Mouse (Mus musculus): ENCODE measurements at regions not wholly inside any gene's neighbourhood (a gene's known extent, or its start where the extent isn't known, plus 50 kb on each side); places are given as distances from the start of the nearest gene placed in this dataset.

- DNase-seq (ENCODE audit: low read depth, low spot score), result no peak
Measured at GRCm38 (mm10) chr11:64139483-64139882, 60.2 kb upstream of the Cox10 start.

GRCm38 (mm10) chr11:64138934-64139333 is 59.7 kb upstream of the Cox10 start:
- no peak for DNase-seq (ENCODE audit: low read depth, low spot score)

GRCm38 (mm10) chr11:64135766-64136165 is 56.5 kb upstream of the Cox10 start:
- DNase-seq (ENCODE audit: low read depth, low spot score), result no peak

GRCm38 (mm10) chr11:64135308-64135591 is 56.0 kb upstream of the Cox10 start:
- DNase-seq (ENCODE audit: low read depth, low spot score), result no peak

- DNase-seq (ENCODE audit: low read depth, low spot score), result no peak
Measured at GRCm38 (mm10) chr11:64134571-64135307, 55.5 kb upstream of the Cox10 start.
